Mouse (Mus musculus) G1E (cell line): Measurements from ENCODE around the gene Tbx3. TPM values are rescaled to one million over a fixed set of nuclear protein-coding genes. Genes with fewer than 3 reads are reported as not detected.
A peak's percentile ranks its signal among the peaks of the same experiment; 100 is the strongest.

Experiments
- ATAC-seq: 2 replicates; pipeline ENCODE4 v1.8.0; 2016; ENCODE audit warnings: mild to moderate bottlenecking; ENCODE audit not compliant: insufficient number of reproducible peaks, poor library complexity, low FRiP score, severe bottlenecking; ENCODE audit errors: extremely low read depth
- DNase-seq: peaks from one replicate; pipeline ENCODE4 v3.0.0; 2012; ENCODE audit warnings: low spot score
- H3K27me3 ChIP-seq: 2 replicates; pipeline ENCODE4 v1.6.1; 2012; ENCODE audit warnings: mild to moderate bottlenecking, low read length, inconsistent platforms; ENCODE audit not compliant: insufficient read depth
- H3K36me3 ChIP-seq: replicated peaks from 2 replicates; pipeline ENCODE3; 2012; ENCODE audit warnings: mild to moderate bottlenecking, inconsistent platforms
- H3K4me1 ChIP-seq: 2 replicates; pipeline ENCODE4 v1.6.1; 2012; ENCODE audit warnings: low read depth, low read length, inconsistent platforms, mixed read lengths; ENCODE audit not compliant: insufficient read depth
- H3K4me3 ChIP-seq: 2 replicates; pipeline ENCODE4 v1.5.1; 2012; ENCODE audit warnings: low read depth, mild to moderate bottlenecking, inconsistent platforms, low read length, moderate library complexity, mixed read lengths
- H3K9me3 ChIP-seq: replicated peaks from 2 replicates; pipeline ENCODE4 v1.6.1; 2012; ENCODE audit warnings: inconsistent platforms
- CTCF ChIP-seq: IDR thresholded peaks from 2 replicates; pipeline ENCODE4 v1.5.1; 2012; ENCODE audit warnings: low read depth, low read length, inconsistent platforms, mixed read lengths
- GATA1 ChIP-seq: IDR thresholded peaks from 2 replicates; pipeline ENCODE4 v1.6.1; 2012; ENCODE audit warnings: borderline replicate concordance, low read length, inconsistent platforms, mixed read lengths
- GATA2 ChIP-seq: IDR thresholded peaks from 2 replicates; pipeline ENCODE4 v1.6.1; 2012; ENCODE audit warnings: low read depth, low read length, inconsistent platforms, borderline replicate concordance
- POLR2AphosphoS5 ChIP-seq: IDR thresholded peaks from 2 replicates; pipeline ENCODE4 v1.6.1; 2012; ENCODE audit warnings: low read depth, low read length, inconsistent platforms; ENCODE audit not compliant: insufficient replicate concordance
- TAL1 ChIP-seq: conservative IDR thresholded peaks from 2 replicates; pipeline ENCODE4 v1.6.1; 2012; ENCODE audit warnings: low read depth, low read length, inconsistent platforms, mixed read lengths
- polyA plus RNA-seq: library from polyadenylated mRNA; stranded (reverse); fragments of >175 nt; gene quantifications from 2 replicates; pipeline ENCODE4 v1.2.3, GENCODE M21; 2012
- total RNA-seq, 2 experiments: library from RNA; stranded (forward) in 1 of 2; stranded (reverse) in 1 of 2; fragments of 200-1000 nt in 1 of 2; fragments of >200 nt in 1 of 2; fragmentation: Nextera tagmentation in 1 of 2; gene quantifications; 2 replicates each; pipeline ENCODE4 v1.2.3; 2014 to 2017

Gene Tbx3
- total and polyA plus RNA-seq, 3 experiments: 0.05 TPM; not detected in 2

- TF ChIP-seq POLR2AphosphoS5 (no peak), GATA2 (no peak), CTCF (no peak), TAL1 (no peak), GATA1 (no peak)
- DNase-seq (no peak), ATAC-seq (no peak)
- H3K9me3 ChIP-seq: peaks cover 59% of the 10 kb centered on the region
- no peaks in the 10 kb centered on the region for H3K36me3 ChIP-seq
- no peaks in the 10 kb centered on the region for H3K27me3 ChIP-seq
- H3K4me3 ChIP-seq: no peak overlapping the region
- H3K4me1 ChIP-seq: no peaks in the 10 kb centered on the region
Observed at GRCm38 (mm10) chr5:119674606-119675330, 4.3 kb downstream of the Tbx3 start.

GRCm38 (mm10) chr5:119676245-119676644, 5.8 kb downstream of the Tbx3 start:
- Histone ChIP-seq H3K27me3 (no peaks in the 10 kb centered on the region), H3K36me3 (no peaks in the 10 kb centered on the region), H3K4me1 (no peaks in the 10 kb centered on the region), H3K4me3 (no peak overlapping the region), H3K9me3 (peaks cover 59% of the 10 kb centered on the region)
- TF ChIP-seq TAL1: no peak
- no peak for TF ChIP-seq GATA1
- TF ChIP-seq POLR2AphosphoS5: no peak
- TF ChIP-seq CTCF: no peak
- TF ChIP-seq GATA2: no peak
- ATAC-seq (no peak), DNase-seq (no peak)

- TF ChIP-seq POLR2AphosphoS5 (no peak), CTCF (no peak), GATA2 (no peak), GATA1 (no peak), TAL1 (no peak)
- no peak for ATAC-seq
- DNase-seq: no peak
- Histone ChIP-seq H3K4me3 (no peak overlapping the region), H3K9me3 (peaks cover 64% of the 10 kb centered on the region), H3K4me1 (no peaks in the 10 kb centered on the region), H3K36me3 (no peaks in the 10 kb centered on the region), H3K27me3 (no peaks in the 10 kb centered on the region)
Observed at GRCm38 (mm10) chr5:119678516-119678915, 8.0 kb downstream of the Tbx3 start.

- no peak for DNase-seq
- H3K9me3 ChIP-seq: peaks cover 59% of the 10 kb centered on the region
- H3K36me3 ChIP-seq: no peaks in the 10 kb centered on the region
- H3K4me3 ChIP-seq: no peak overlapping the region
- TF ChIP-seq POLR2AphosphoS5 (no peak), GATA2 (no peak), CTCF (no peak), GATA1 (no peak), TAL1 (no peak)
- H3K27me3 ChIP-seq: no peaks in the 10 kb centered on the region
- ATAC-seq: no peak
- H3K4me1 ChIP-seq: no peaks in the 10 kb centered on the region
Observed at GRCm38 (mm10) chr5:119679084-119679483, 8.6 kb downstream of the Tbx3 start.

GRCm38 (mm10) chr5:119679614-119680328, 9.3 kb downstream of the Tbx3 start:
- no peaks in the 10 kb centered on the region for H3K36me3 ChIP-seq
- no peak for DNase-seq
- H3K27me3 ChIP-seq: no peaks in the 10 kb centered on the region
- no peak for ATAC-seq
- no peaks in the 10 kb centered on the region for H3K4me1 ChIP-seq
- H3K4me3 ChIP-seq: no peak overlapping the region; the same call in 1 of the 2 replicates
- H3K9me3 ChIP-seq: peaks cover 58% of the 10 kb centered on the region
- no peak for TF ChIP-seq TAL1
- no peak for TF ChIP-seq POLR2AphosphoS5
- TF ChIP-seq GATA1: no peak
- TF ChIP-seq GATA2: no peak
- no peak for TF ChIP-seq CTCF

GRCm38 (mm10) chr5:119680329-119681010, 10.0 kb downstream of the Tbx3 start:
- no peaks in the 10 kb centered on the region for H3K36me3 ChIP-seq
- TF ChIP-seq GATA2 (no peak), GATA1 (no peak), TAL1 (no peak), CTCF (no peak), POLR2AphosphoS5 (no peak)
- peaks cover 56% of the 10 kb centered on the region for H3K9me3 ChIP-seq
- no peak for DNase-seq
- peak overlapping the region; percentile 29; the same call in 1 of the 2 replicates for H3K4me3 ChIP-seq
- H3K4me1 ChIP-seq: no peaks in the 10 kb centered on the region
- no peak for ATAC-seq
- H3K27me3 ChIP-seq: no peaks in the 10 kb centered on the region
